Mouse (Mus musculus) liver, embryonic 14.5 days (tissue): ENCODE data around the gene Dnajc16. TPM values are rescaled to one million over a fixed set of nuclear protein-coding genes. Genes with fewer than 3 reads are reported as not detected.

Source experiments
- ATAC-seq: fragments of 200-750 bp; cut with Nextera tagmentation; 2 replicates; pipeline ENCODE4 v1.8.0; 2017; ENCODE audit warnings: moderate number of reproducible peaks, mild to moderate bottlenecking, moderate library complexity; ENCODE audit not compliant: insufficient read depth
- DNase-seq, 3 experiments: peaks; one replicate each; pipeline ENCODE4 v3.0.0-alpha.2; 2012 to 2013; ENCODE audit warnings: low read depth in 3 of 3, low spot score in 3 of 3
- H3K27ac ChIP-seq: fragments of 300-500 bp; sonication (generic); 2 replicates; pipeline ENCODE4 v1.5.1; 2014; ENCODE audit warnings: moderate library complexity, mild to moderate bottlenecking, control low read depth, inconsistent platforms
- H3K27me3 ChIP-seq: fragments of 300-500 bp; sonication (generic); 2 replicates; pipeline ENCODE4 v1.6.1; 2014; ENCODE audit warnings: mild to moderate bottlenecking, low read length, moderate library complexity; ENCODE audit not compliant: control insufficient read depth, insufficient read depth
- H3K36me3 ChIP-seq: fragments of 300-500 bp; sonication (generic); replicated peaks from 2 replicates; pipeline ENCODE4 v1.6.1; 2014; ENCODE audit warnings: low read depth; ENCODE audit not compliant: control insufficient read depth, insufficient read depth
- H3K4me1 ChIP-seq, 2 experiments: fragments of 200-500 bp in 1 of 2; fragments of 300-500 bp in 1 of 2; sonication (generic) in 1 of 2; replicated peaks; 2 replicates each; pipeline ENCODE4 v1.6.1; 2012 to 2014; ENCODE audit warnings: antibody characterized with exemption in 1 of 2, inconsistent platforms in 1 of 2, low read length in 1 of 2; ENCODE audit not compliant: control insufficient read depth in 2 of 2, insufficient read depth in 2 of 2
- H3K4me2 ChIP-seq: fragments of 300-500 bp; sonication (generic); 2 replicates; pipeline ENCODE4 v1.6.1; 2014; ENCODE audit warnings: low read depth, mild to moderate bottlenecking, control low read depth, moderate library complexity
- H3K4me3 ChIP-seq, 2 experiments: fragments of 200-500 bp in 1 of 2; fragments of 300-500 bp in 1 of 2; sonication (generic) in 1 of 2; 2 replicates each; pipeline ENCODE4 v1.5.1; 2012 to 2014; ENCODE audit warnings: low read depth in 2 of 2, low read length in 2 of 2, mild to moderate bottlenecking in 2 of 2, control low read depth in 1 of 2, inconsistent platforms in 1 of 2, moderate library complexity in 1 of 2; ENCODE audit not compliant: insufficient read depth in 1 of 2
- H3K9ac ChIP-seq: fragments of 300-500 bp; sonication (generic); replicated peaks from 2 replicates; pipeline ENCODE4 v1.6.1; 2014; ENCODE audit warnings: mild to moderate bottlenecking, control low read depth, moderate library complexity
- H3K9me3 ChIP-seq: fragments of 300-500 bp; sonication (generic); 2 replicates; pipeline ENCODE4 v1.6.1; 2016; ENCODE audit warnings: low read length, mixed read lengths; ENCODE audit not compliant: control insufficient read depth
- CTCF ChIP-seq: IDR thresholded peaks from 2 replicates; pipeline ENCODE4 v1.5.1; 2016; ENCODE audit warnings: antibody characterized with exemption, low read depth, control low read depth
- EP300 ChIP-seq: IDR thresholded peaks from 2 replicates; pipeline ENCODE4 v1.6.1; 2016; ENCODE audit warnings: antibody characterized with exemption, low read depth
- WGBS: fragments of 180-500 bp; shearing (Covaris S2); extraction: QIAGEN DNeasy Blood & Tissue Kit; methylation state at CpG from one replicate; pipeline ENCODE4 v1.1.7; 2014; ENCODE audit not compliant: insufficient replicate concordance; 5-methylcytosine and 5-hydroxymethylcytosine counted together
- polyA plus RNA-seq, 2 experiments: library from polyadenylated mRNA; depleted of rRNA in 1 of 2; stranded (reverse) in 1 of 2; unstranded in 1 of 2; fragments of >200 nt; fragmentation: Nextera tagmentation in 1 of 2; extraction: Ambion mirVana in 1 of 2; gene quantifications; 2 replicates each; pipeline versions ENCODE4 v1.2.1 to v1.2.3; 2012 to 2014

Gene Dnajc16
- polyA plus RNA-seq, 2 experiments = 1.7 to 2.8 TPM

DNA sequence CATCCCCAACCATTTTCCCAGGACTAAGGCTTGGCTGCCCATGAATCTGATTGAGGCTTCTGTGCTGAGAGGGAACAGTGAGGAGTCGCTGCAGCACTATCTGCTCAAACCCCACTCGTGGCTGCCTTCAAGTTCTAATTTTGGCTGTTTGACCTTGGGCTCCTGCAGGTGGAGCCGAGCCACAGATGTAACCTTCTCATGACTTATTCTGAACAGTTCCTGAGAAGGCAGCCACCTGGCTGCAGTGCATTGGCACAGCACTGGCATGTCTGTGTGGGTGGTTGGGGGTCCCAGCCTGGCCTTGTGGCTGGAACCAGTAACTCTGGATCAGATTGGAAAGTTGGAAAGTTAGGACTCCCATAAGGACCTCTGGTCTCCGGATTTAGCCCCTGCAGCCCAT lies 37.4 kb upstream of the Dnajc16 start:
- H3K27ac ChIP-seq = no peak overlapping the region
- no peaks in the 10 kb centered on the region for H3K27me3 ChIP-seq
- H3K9me3 ChIP-seq = no peaks in the 10 kb centered on the region
- no peak overlapping the region for H3K4me2 ChIP-seq
- H3K9ac ChIP-seq = no peak overlapping the region
- no peak overlapping the region for H3K4me3 ChIP-seq
- H3K4me1 ChIP-seq = 0 out of 4 replicates have a peak, but pooled peaks cover 0 to 1% of the 10 kb centered on the region in 2 experiments
- TF ChIP-seq CTCF (no peak), EP300 (no peak)
- ATAC-seq (no peak), DNase-seq (no peak)
- H3K36me3 ChIP-seq = no peaks in the 10 kb centered on the region
- 38% methylated on average over 4 of the region's 4 CpGs for WGBS

DNA sequence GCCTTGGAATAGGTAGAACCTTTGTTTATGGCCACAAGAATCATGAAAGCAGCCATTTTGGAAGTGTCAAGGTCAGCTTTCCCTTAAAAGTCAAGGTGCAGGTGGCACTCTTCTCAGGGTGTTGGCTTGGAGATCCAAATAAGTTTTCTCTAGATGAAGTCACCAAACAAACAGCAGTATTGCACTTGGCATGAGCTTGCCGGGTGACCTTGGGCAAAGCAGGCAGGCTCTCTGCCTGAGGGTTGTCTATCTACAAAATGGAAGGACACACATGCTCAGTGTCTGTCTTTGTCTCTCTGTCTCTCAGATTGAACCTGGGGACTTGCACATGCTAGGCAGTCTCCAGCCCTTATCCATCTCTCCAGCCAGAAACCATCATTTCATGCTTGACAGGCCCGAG lies 36.7 kb upstream of the Dnajc16 start:
- Histone ChIP-seq H3K27ac (no peak overlapping the region), H3K36me3 (no peaks in the 10 kb centered on the region), H3K27me3 (no peaks in the 10 kb centered on the region), H3K4me2 (no peak overlapping the region), H3K4me3 (no peak overlapping the region), H3K9ac (no peak overlapping the region), H3K9me3 (no peaks in the 10 kb centered on the region), H3K4me1 (peaks cover 0 to 5% of the 10 kb centered on the region in 2 experiments; a peak in 1 of 4 replicates)
- TF ChIP-seq EP300 (no peak), CTCF (no peak)
- DNase-seq = no peak
- 65% methylated on average over 2 of the region's 2 CpGs for WGBS
- no peak for ATAC-seq

DNA sequence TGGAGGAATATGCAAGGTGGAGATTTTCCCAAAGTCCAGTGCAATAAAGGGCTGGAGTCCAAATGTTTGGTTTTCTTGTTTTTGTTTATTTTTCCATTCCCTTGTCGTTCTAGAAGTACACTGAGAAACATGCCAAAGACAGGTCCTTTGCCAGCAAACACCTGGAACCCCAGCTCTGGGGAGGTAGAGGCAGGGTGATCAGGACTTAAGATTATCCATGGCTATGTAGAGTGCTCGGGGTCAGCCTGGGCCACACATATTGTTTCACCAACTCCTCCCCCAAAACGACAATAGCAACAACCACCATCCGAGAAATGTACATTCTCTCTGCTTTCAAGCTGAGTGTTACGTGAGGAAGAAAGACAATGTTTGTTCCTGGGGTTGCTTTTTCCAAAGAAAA lies 35.3 kb upstream of the Dnajc16 start, which contains the start of gene Cela2a:
Gene Cela2a (minus strand): TSS at position 101 of the 400 bp plus-strand sequence.
- H3K27me3 ChIP-seq = no peaks in the 10 kb centered on the region
- peaks cover 0 to 5% of the 10 kb centered on the region in 2 experiments; a peak in 1 of 4 replicates for H3K4me1 ChIP-seq
- H3K27ac ChIP-seq = no peak within 1 kb of the TSS
- ATAC-seq = no peak
- no peak for TF ChIP-seq EP300
- no peak for TF ChIP-seq CTCF
- DNase-seq = no peak
- H3K9ac ChIP-seq = no peak within 1 kb of the TSS
- no peaks in the 10 kb centered on the region for H3K9me3 ChIP-seq
- 37% methylated on average over 5 of the region's 5 CpGs for WGBS
- H3K36me3 ChIP-seq = no peaks in the 10 kb centered on the region
- H3K4me3 ChIP-seq = no peak within 1 kb of the TSS
- no peak within 1 kb of the TSS for H3K4me2 ChIP-seq

DNA sequence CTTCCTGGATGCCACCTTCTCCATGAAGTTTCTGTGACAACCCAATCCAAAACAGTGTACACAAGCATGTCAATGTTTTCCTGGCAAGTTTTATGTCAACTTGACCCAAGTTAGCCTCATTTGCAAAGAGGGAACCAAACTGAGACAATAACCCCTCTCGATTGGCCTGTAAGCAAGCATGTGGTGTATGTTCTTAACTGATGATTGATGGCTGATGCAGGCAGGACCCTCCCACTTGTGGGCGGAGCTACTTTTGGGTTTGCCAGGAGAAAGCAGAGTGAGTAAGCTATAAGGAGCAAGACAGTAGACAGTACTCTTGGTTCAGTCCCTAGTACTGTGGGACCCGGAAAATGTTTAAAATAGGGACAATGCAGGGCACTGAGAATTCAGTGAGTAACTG lies 32.2 kb upstream of the Dnajc16 start:
- WGBS = 33% methylated on average over 3 of the region's 3 CpGs
- ATAC-seq = peak; percentile 76
- Histone ChIP-seq H3K9ac (no peak overlapping the region), H3K4me1 (peaks cover 0 to 5% of the 10 kb centered on the region in 2 experiments; a peak in 1 of 4 replicates), H3K4me2 (no peak overlapping the region), H3K4me3 (no peak overlapping the region), H3K27me3 (no peaks in the 10 kb centered on the region), H3K36me3 (no peaks in the 10 kb centered on the region), H3K27ac (no peak overlapping the region), H3K9me3 (no peaks in the 10 kb centered on the region)
- TF ChIP-seq CTCF (no peak), EP300 (no peak)
- peak; percentile 50 to 67 (median 58) for DNase-seq

DNA sequence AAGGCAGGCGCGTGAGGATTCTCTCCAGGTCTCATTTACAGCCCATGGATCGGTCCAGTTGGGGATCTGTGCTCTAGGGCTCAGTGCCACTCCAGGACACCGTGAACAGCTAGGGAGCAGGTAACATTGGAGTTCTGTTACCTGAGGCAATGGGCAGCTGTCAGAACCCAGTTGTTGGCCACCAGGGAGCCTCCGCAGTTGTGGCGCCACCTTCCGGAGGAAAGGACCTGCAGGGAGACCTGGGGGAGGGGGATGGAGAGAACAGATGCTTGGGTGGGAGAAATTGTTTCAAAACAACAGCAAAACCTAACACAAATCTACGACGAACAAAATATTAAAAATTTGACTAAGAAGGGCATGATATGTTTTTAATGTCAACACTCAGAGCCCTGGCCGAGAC lies 31.4 kb upstream of the Dnajc16 start:
- H3K4me2 ChIP-seq = no peak overlapping the region
- ATAC-seq (no peak), DNase-seq (no peak)
- 70% methylated on average over 10 of the region's 10 CpGs for WGBS
- H3K4me3 ChIP-seq = no peak overlapping the region
- H3K36me3 ChIP-seq = no peaks in the 10 kb centered on the region
- TF ChIP-seq EP300 (no peak), CTCF (peak; percentile 68)
- no peaks in the 10 kb centered on the region for H3K9me3 ChIP-seq
- H3K27ac ChIP-seq = no peak overlapping the region
- H3K27me3 ChIP-seq = no peaks in the 10 kb centered on the region
- no peak overlapping the region for H3K9ac ChIP-seq
- H3K4me1 ChIP-seq = peaks cover 0 to 5% of the 10 kb centered on the region in 2 experiments; a peak in 1 of 4 replicates
